Mouse (Mus musculus) liver, embryonic 15.5 days (tissue): ENCODE measurements around the gene Stard5. TPM values are rescaled to one million over a fixed set of nuclear protein-coding genes. Genes with fewer than 3 reads are reported as not detected.
A peak's percentile ranks its signal among the peaks of the same experiment; 100 is the strongest.

Experiments
- ATAC-seq: fragments of 200-750 bp; cut with Nextera tagmentation; 2 replicates; pipeline ENCODE4 v1.8.0; 2017; ENCODE audit warnings: moderate number of reproducible peaks, mild to moderate bottlenecking, moderate library complexity; ENCODE audit not compliant: insufficient read depth
- H3K27ac ChIP-seq: fragments of 300-500 bp; sonication (generic); replicated peaks from 2 replicates; pipeline ENCODE4 v1.5.1; 2015; ENCODE audit warnings: mild to moderate bottlenecking, inconsistent platforms
- H3K27me3 ChIP-seq: fragments of 300-500 bp; sonication (generic); 2 replicates; pipeline ENCODE4 v1.6.1; 2015; ENCODE audit warnings: mild to moderate bottlenecking, inconsistent platforms
- H3K36me3 ChIP-seq: fragments of 300-500 bp; sonication (generic); replicated peaks from 2 replicates; pipeline ENCODE4 v1.6.1; 2015; ENCODE audit warnings: moderate library complexity, mild to moderate bottlenecking, inconsistent platforms
- H3K4me1 ChIP-seq: fragments of 300-500 bp; sonication (generic); replicated peaks from 2 replicates; pipeline ENCODE4 v1.6.1; 2015; ENCODE audit warnings: inconsistent platforms
- H3K4me2 ChIP-seq: fragments of 300-500 bp; sonication (generic); 2 replicates; pipeline ENCODE4 v1.6.1; 2015; ENCODE audit warnings: moderate library complexity, mild to moderate bottlenecking, inconsistent platforms
- H3K4me3 ChIP-seq: fragments of 300-500 bp; sonication (generic); replicated peaks from 2 replicates; pipeline ENCODE4 v1.5.1; 2015; ENCODE audit warnings: mild to moderate bottlenecking, inconsistent platforms
- H3K9ac ChIP-seq: fragments of 300-500 bp; sonication (generic); 2 replicates; pipeline ENCODE4 v1.6.1; 2015; ENCODE audit warnings: moderate library complexity, mild to moderate bottlenecking, inconsistent platforms
- H3K9me3 ChIP-seq: fragments of 300-500 bp; sonication (generic); replicated peaks from 2 replicates; pipeline ENCODE4 v1.6.1; 2016; ENCODE audit warnings: inconsistent platforms
- WGBS: fragments of 180-500 bp; shearing (Covaris S2); methylation state at CpG from one replicate; pipeline ENCODE4 v1.1.7; 2015; ENCODE audit warnings: mixed read lengths; ENCODE audit not compliant: insufficient replicate concordance; 5-methylcytosine and 5-hydroxymethylcytosine counted together
- polyA plus RNA-seq: library from polyadenylated mRNA; unstranded; fragments of >200 nt; fragmentation: Nextera tagmentation; extraction: Ambion mirVana; gene quantifications from 2 replicates; pipeline ENCODE4 v1.2.1, GENCODE M21; 2015

Stard5 gene
- polyA plus RNA-seq = 14.4 and 18.8 TPM in 2 replicates

- peak; percentile 92 for ATAC-seq
- peak within 1 kb of the TSS; percentile 62 for H3K4me3 ChIP-seq
- no peaks in the 10 kb centered on the region for H3K27me3 ChIP-seq
- H3K9ac ChIP-seq = peak within 1 kb of the TSS; percentile 55
- H3K9me3 ChIP-seq = no peaks in the 10 kb centered on the region
- H3K36me3 ChIP-seq = peaks cover 10% of the 10 kb centered on the region; the same call in 1 of the 2 replicates
- H3K27ac ChIP-seq = peak within 1 kb of the TSS; percentile 7; the same call in 1 of the 2 replicates
- peak within 1 kb of the TSS; percentile 85 for H3K4me2 ChIP-seq
- 2% methylated on average over 35 of the region's 35 CpGs for WGBS
- peaks cover 32% of the 10 kb centered on the region for H3K4me1 ChIP-seq
Observed at GRCm38 (mm10) chr7:83631828-83632681, at the start of gene Stard5. Gene Stard5 (plus strand): TSS chr7:83631959.

DNA sequence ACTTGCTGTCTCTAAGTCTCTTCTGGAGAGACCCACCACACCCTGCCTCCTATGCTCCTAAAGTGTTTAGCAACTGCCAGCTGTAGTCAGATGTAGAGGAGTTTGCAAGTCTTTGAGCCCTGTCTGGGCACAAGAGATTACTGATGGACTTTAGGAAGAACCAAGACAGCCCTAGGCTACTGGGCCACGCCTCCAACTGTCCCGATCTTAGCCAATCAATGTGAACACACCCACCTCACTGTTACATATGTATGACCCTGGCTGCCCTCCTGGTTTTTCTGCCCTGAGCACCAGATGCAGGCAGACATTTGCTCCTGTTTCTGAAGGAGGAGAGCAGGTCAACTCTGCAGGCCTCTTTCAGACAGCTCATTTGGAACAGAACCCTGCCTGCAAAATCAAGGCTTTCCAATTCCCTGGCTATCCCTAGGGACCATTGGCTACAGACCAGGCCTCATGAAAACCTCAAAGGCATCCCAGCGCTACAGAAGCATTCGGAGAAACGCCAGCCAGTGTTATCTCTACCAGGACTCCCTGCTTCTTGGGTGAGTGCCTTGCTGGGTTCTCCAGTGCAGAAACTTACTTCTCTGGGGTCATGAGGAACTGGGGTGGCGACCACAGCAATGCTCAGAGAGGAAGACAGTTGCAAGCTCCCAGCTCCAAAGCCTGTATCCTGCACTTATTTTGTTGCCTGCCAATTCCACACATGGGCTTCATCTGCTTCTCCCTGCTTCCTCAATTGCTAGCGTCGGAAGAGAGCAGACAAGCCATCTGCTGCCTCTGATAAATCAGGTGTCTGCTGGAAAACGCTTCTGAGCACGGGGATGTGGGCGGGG, 46.9 kb upstream of the Stard5 start, which contains the start of gene Tmc3:
Gene Tmc3, plus strand, starts transcription at position 289 of the 833 bp plus-strand sequence.
- ATAC-seq = peak; percentile 75
- H3K9me3 ChIP-seq = no peaks in the 10 kb centered on the region
- no peak within 1 kb of the TSS for H3K4me2 ChIP-seq
- H3K9ac ChIP-seq = no peak within 1 kb of the TSS
- WGBS = 19% methylated on average over 11 of the region's 11 CpGs
- no peaks in the 10 kb centered on the region; the same call in 1 of the 2 replicates for H3K4me1 ChIP-seq
- no peaks in the 10 kb centered on the region for H3K27me3 ChIP-seq
- no peak within 1 kb of the TSS for H3K4me3 ChIP-seq
- no peak within 1 kb of the TSS for H3K27ac ChIP-seq
- no peaks in the 10 kb centered on the region for H3K36me3 ChIP-seq

- ATAC-seq = no peak
- no peak overlapping the region for H3K4me2 ChIP-seq
- H3K27me3 ChIP-seq = no peaks in the 10 kb centered on the region
- no peak overlapping the region for H3K4me3 ChIP-seq
- H3K9me3 ChIP-seq = no peaks in the 10 kb centered on the region
- 54% methylated on average over 3 of the region's 3 CpGs for WGBS
- H3K27ac ChIP-seq = no peak overlapping the region
- no peak overlapping the region for H3K9ac ChIP-seq
- no peaks in the 10 kb centered on the region for H3K4me1 ChIP-seq
- H3K36me3 ChIP-seq = no peaks in the 10 kb centered on the region
Observed at GRCm38 (mm10) chr7:83594056-83594455, 37.7 kb upstream of the Stard5 start.

- H3K9me3 ChIP-seq = no peaks in the 10 kb centered on the region
- 75% methylated on average over 3 of the region's 3 CpGs for WGBS
- ATAC-seq = no peak
- H3K4me3 ChIP-seq = no peak overlapping the region
- H3K4me1 ChIP-seq = 0 out of 2 replicates have a peak, but pooled peaks cover 6% of the 10 kb centered on the region
- H3K36me3 ChIP-seq = no peaks in the 10 kb centered on the region
- no peaks in the 10 kb centered on the region for H3K27me3 ChIP-seq
- no peak overlapping the region for H3K9ac ChIP-seq
- no peak overlapping the region for H3K27ac ChIP-seq
- H3K4me2 ChIP-seq = no peak overlapping the region
Observed at GRCm38 (mm10) chr7:83597063-83597462, 34.7 kb upstream of the Stard5 start.

- Histone ChIP-seq H3K4me2 (no peak overlapping the region), H3K27me3 (no peaks in the 10 kb centered on the region), H3K9ac (no peak overlapping the region), H3K36me3 (no peaks in the 10 kb centered on the region), H3K27ac (no peak overlapping the region), H3K9me3 (no peaks in the 10 kb centered on the region), H3K4me1 (0 out of 2 replicates have a peak, but pooled peaks cover 6% of the 10 kb centered on the region), H3K4me3 (no peak overlapping the region)
- ATAC-seq = no peak
- 44% methylated on average over 13 of the region's 13 CpGs for WGBS
Observed at GRCm38 (mm10) chr7:83598997-83599912, 32.5 kb upstream of the Stard5 start.

GRCm38 (mm10) chr7:83599913-83600286, 31.9 kb upstream of the Stard5 start:
- no peak overlapping the region for H3K27ac ChIP-seq
- H3K4me3 ChIP-seq = no peak overlapping the region
- no peaks in the 10 kb centered on the region for H3K27me3 ChIP-seq
- H3K36me3 ChIP-seq = no peaks in the 10 kb centered on the region
- no peak overlapping the region for H3K9ac ChIP-seq
- no peak for ATAC-seq
- WGBS = 35% methylated on average over 8 of the region's 8 CpGs
- H3K4me2 ChIP-seq = no peak overlapping the region
- no peaks in the 10 kb centered on the region for H3K9me3 ChIP-seq
- 0 out of 2 replicates have a peak, but pooled peaks cover 6% of the 10 kb centered on the region for H3K4me1 ChIP-seq

DNA sequence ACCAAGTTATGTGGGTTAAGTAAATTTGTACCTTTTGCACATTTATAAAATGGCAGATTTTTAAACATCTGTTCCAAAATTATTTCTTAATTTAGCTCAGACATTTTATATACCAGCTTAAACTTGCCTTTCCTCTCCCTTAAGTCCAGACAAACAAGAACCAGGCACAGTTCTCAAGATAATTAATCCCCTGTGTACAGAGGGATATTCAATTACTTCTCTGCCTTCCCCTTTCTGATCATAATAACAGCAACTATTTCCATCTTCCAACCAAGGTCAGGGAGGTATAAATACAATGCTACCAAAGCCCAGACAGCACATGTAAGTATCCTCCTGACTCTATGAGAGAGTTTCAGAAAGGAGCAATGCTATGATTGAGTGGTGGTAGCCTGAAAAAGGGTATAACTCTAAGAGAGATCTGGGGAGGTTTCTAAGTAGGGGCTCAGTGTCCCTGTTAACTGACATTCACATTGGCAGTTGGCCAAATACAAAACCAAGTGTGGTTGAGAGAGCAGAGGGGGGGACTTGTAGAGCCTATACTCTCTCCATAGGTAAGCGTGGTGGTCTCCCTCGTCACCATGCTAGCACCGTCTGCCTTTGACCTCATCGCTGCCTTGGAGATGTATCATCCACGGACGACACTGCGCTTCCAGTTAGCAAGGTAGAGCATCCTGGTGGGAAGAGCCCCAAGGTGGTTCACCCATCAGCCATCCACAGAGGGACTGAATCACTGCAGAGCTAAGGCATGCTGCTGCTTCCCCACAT, 27.4 kb upstream of the Stard5 start:
- 79% methylated on average over 7 of the region's 7 CpGs for WGBS
- ATAC-seq = no peak
- H3K4me2 ChIP-seq = no peak overlapping the region

DNA sequence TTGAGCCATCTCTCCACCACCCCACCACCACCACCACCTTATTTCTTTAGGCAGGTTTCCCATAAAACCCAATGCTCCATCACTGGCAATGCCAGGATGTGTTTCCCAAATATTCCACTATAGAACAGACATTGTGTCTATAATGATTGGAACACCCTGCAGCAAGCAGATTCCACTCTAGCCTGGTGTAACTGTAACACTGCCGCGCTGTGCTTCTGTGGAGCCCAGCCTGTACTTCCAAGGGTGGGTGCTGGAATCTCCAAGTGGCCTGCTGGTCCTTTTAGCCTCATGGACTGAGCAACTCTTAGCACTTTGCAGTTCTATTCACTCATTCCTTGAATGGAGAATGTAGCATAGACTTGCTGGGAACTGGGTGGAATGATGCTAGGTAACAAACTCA, 25.0 kb upstream of the Stard5 start:
- no peaks in the 10 kb centered on the region for H3K9me3 ChIP-seq
- H3K9ac ChIP-seq = no peak overlapping the region
- 78% methylated on average over 2 of the region's 2 CpGs for WGBS
- no peaks in the 10 kb centered on the region for H3K4me1 ChIP-seq
- no peaks in the 10 kb centered on the region for H3K27me3 ChIP-seq
- H3K4me3 ChIP-seq = no peak overlapping the region
- no peaks in the 10 kb centered on the region for H3K36me3 ChIP-seq
- ATAC-seq = no peak
- no peak overlapping the region for H3K4me2 ChIP-seq
- H3K27ac ChIP-seq = no peak overlapping the region

More for the DNA sequence above, 27.4 kb upstream of the Stard5 start:
- Histone ChIP-seq H3K36me3 (no peaks in the 10 kb centered on the region), H3K27ac (no peak overlapping the region), H3K9ac (no peak overlapping the region), H3K27me3 (no peaks in the 10 kb centered on the region), H3K4me3 (no peak overlapping the region), H3K9me3 (no peaks in the 10 kb centered on the region), H3K4me1 (0 out of 2 replicates have a peak, but pooled peaks cover 5% of the 10 kb centered on the region)

- WGBS = 76% methylated on average over 4 of the region's 4 CpGs
- H3K9ac ChIP-seq = no peak overlapping the region
- no peak overlapping the region for H3K4me2 ChIP-seq
- H3K27ac ChIP-seq = no peak overlapping the region
- H3K36me3 ChIP-seq = no peaks in the 10 kb centered on the region
- H3K4me1 ChIP-seq = no peaks in the 10 kb centered on the region
- ATAC-seq = no peak
- H3K4me3 ChIP-seq = no peak overlapping the region
- H3K9me3 ChIP-seq = no peaks in the 10 kb centered on the region
- no peaks in the 10 kb centered on the region for H3K27me3 ChIP-seq
Observed at GRCm38 (mm10) chr7:83609891-83610290, 21.9 kb upstream of the Stard5 start.

GRCm38 (mm10) chr7:83611886-83612285, 19.9 kb upstream of the Stard5 start:
- Histone ChIP-seq H3K36me3 (no peaks in the 10 kb centered on the region), H3K4me3 (no peak overlapping the region), H3K9me3 (no peaks in the 10 kb centered on the region), H3K27ac (no peak overlapping the region), H3K4me1 (no peaks in the 10 kb centered on the region), H3K27me3 (no peaks in the 10 kb centered on the region), H3K4me2 (no peak overlapping the region), H3K9ac (no peak overlapping the region)
- WGBS = 71% methylated on average over 1 of the region's 1 CpGs
- ATAC-seq = no peak
